Comparison of ENCODE assay signal across 26 mouse cellular contexts in genomic region chr15:49154026-49154425, GRCm38 (mm10).
"Had no signal": no experiment of that assay in that cellular context is flagged by ENCODE, and none has a peak within 500 bp of the region (broad histone marks: within the 10 kb centered on the region; RNA-seq: fewer than 3 reads in every experiment).

No protein-coding gene starts in this region.

- H3K4me3 ChIP-seq: embryonic facial prominence, embryonic 10.5 days; embryonic facial prominence, embryonic 12.5 days; embryonic facial prominence, embryonic 13.5 days; embryonic facial prominence, embryonic 15.5 days; erythroblast, embryonic 14.5 days; forebrain, embryonic 10.5 days; forebrain, embryonic 12.5 days; forebrain, embryonic 13.5 days; forebrain, embryonic 15.5 days; gastrocnemius, adult 2 months; heart, adult 2 months; heart, embryonic 10.5 days had no signal

- H3K4me2 ChIP-seq: embryonic facial prominence, embryonic 12.5 days; embryonic facial prominence, embryonic 13.5 days; embryonic facial prominence, embryonic 15.5 days; forebrain, embryonic 12.5 days; forebrain, embryonic 13.5 days; forebrain, embryonic 15.5 days had no signal

- ATAC-seq: forebrain, embryonic 13.5 days; forebrain, embryonic 14.5 days; forebrain, embryonic 15.5 days; forebrain, embryonic 16.5 days; forebrain, postnatal 0 days had no signal

- H3K9ac ChIP-seq: embryonic facial prominence, embryonic 12.5 days; embryonic facial prominence, embryonic 13.5 days; embryonic facial prominence, embryonic 15.5 days; forebrain, embryonic 12.5 days; forebrain, embryonic 13.5 days; forebrain, embryonic 15.5 days; forebrain, postnatal 0 days had no signal

- H3K27me3 ChIP-seq: embryonic facial prominence, embryonic 12.5 days; embryonic facial prominence, embryonic 13.5 days; embryonic facial prominence, embryonic 15.5 days; forebrain, embryonic 12.5 days; forebrain, embryonic 13.5 days; forebrain, embryonic 15.5 days had no signal

- DNase-seq: cerebellum, postnatal 10 days; cerebellum, postnatal 14 days; cerebellum, postnatal 25 days; cerebellum, postnatal 36 days; embryo, embryonic 11 days; forebrain, postnatal 0 days; gastrocnemius, adult 2 months; gastrocnemius, postnatal 10 days; gastrocnemius, postnatal 14 days; gastrocnemius, postnatal 25 days; gastrocnemius, postnatal 36 days; heart, adult 11 months; heart, adult 18-20 months; heart, adult 2 months had no signal

- H3K36me3 ChIP-seq: embryonic facial prominence, embryonic 10.5 days; embryonic facial prominence, embryonic 12.5 days; embryonic facial prominence, embryonic 13.5 days; embryonic facial prominence, embryonic 15.5 days; forebrain, embryonic 10.5 days; forebrain, embryonic 12.5 days; forebrain, embryonic 15.5 days; heart, embryonic 10.5 days had no signal

- H3K27ac ChIP-seq: embryonic facial prominence, embryonic 10.5 days; embryonic facial prominence, embryonic 12.5 days; embryonic facial prominence, embryonic 13.5 days; embryonic facial prominence, embryonic 15.5 days; forebrain, embryonic 10.5 days; forebrain, embryonic 12.5 days; forebrain, embryonic 13.5 days; forebrain, embryonic 15.5 days; gastrocnemius, adult 2 months; heart, adult 2 months; heart, embryonic 10.5 days had no signal

- H3K9me3 ChIP-seq: embryonic facial prominence, embryonic 10.5 days; embryonic facial prominence, embryonic 12.5 days; embryonic facial prominence, embryonic 13.5 days; embryonic facial prominence, embryonic 15.5 days; forebrain, embryonic 10.5 days; forebrain, embryonic 12.5 days; forebrain, embryonic 13.5 days; forebrain, embryonic 15.5 days; heart, embryonic 10.5 days had no signal

- H3K4me1 ChIP-seq: embryonic facial prominence, embryonic 10.5 days; embryonic facial prominence, embryonic 12.5 days; embryonic facial prominence, embryonic 13.5 days; embryonic facial prominence, embryonic 15.5 days; forebrain, embryonic 10.5 days; forebrain, embryonic 12.5 days; forebrain, embryonic 13.5 days; forebrain, embryonic 15.5 days; heart, embryonic 10.5 days had no signal
